Mouse (Mus musculus) G1E (cell line): ENCODE measurements around the gene Acap3. TPM values are rescaled to one million over a fixed set of nuclear protein-coding genes. Genes with fewer than 3 reads are reported as not detected.

Experiments used
- ATAC-seq: 2 replicates; pipeline ENCODE4 v1.8.0; 2016; ENCODE audit warnings: mild to moderate bottlenecking; ENCODE audit not compliant: insufficient number of reproducible peaks, poor library complexity, low FRiP score, severe bottlenecking; ENCODE audit errors: extremely low read depth
- DNase-seq: peaks from one replicate; pipeline ENCODE4 v3.0.0; 2012; ENCODE audit warnings: low spot score
- H3K27me3 ChIP-seq: 2 replicates; pipeline ENCODE4 v1.6.1; 2012; ENCODE audit warnings: mild to moderate bottlenecking, low read length, inconsistent platforms; ENCODE audit not compliant: insufficient read depth
- H3K36me3 ChIP-seq: replicated peaks from 2 replicates; pipeline ENCODE3; 2012; ENCODE audit warnings: mild to moderate bottlenecking, inconsistent platforms
- H3K4me1 ChIP-seq: 2 replicates; pipeline ENCODE4 v1.6.1; 2012; ENCODE audit warnings: low read depth, low read length, inconsistent platforms, mixed read lengths; ENCODE audit not compliant: insufficient read depth
- H3K4me3 ChIP-seq: 2 replicates; pipeline ENCODE4 v1.5.1; 2012; ENCODE audit warnings: low read depth, mild to moderate bottlenecking, inconsistent platforms, low read length, moderate library complexity, mixed read lengths
- H3K9me3 ChIP-seq: replicated peaks from 2 replicates; pipeline ENCODE4 v1.6.1; 2012; ENCODE audit warnings: inconsistent platforms
- CTCF ChIP-seq: IDR thresholded peaks from 2 replicates; pipeline ENCODE4 v1.5.1; 2012; ENCODE audit warnings: low read depth, low read length, inconsistent platforms, mixed read lengths
- GATA1 ChIP-seq: IDR thresholded peaks from 2 replicates; pipeline ENCODE4 v1.6.1; 2012; ENCODE audit warnings: borderline replicate concordance, low read length, inconsistent platforms, mixed read lengths
- GATA2 ChIP-seq: IDR thresholded peaks from 2 replicates; pipeline ENCODE4 v1.6.1; 2012; ENCODE audit warnings: low read depth, low read length, inconsistent platforms, borderline replicate concordance
- POLR2AphosphoS5 ChIP-seq: IDR thresholded peaks from 2 replicates; pipeline ENCODE4 v1.6.1; 2012; ENCODE audit warnings: low read depth, low read length, inconsistent platforms; ENCODE audit not compliant: insufficient replicate concordance
- TAL1 ChIP-seq: conservative IDR thresholded peaks from 2 replicates; pipeline ENCODE4 v1.6.1; 2012; ENCODE audit warnings: low read depth, low read length, inconsistent platforms, mixed read lengths
- polyA plus RNA-seq: library from polyadenylated mRNA; stranded (reverse); fragments of >175 nt; gene quantifications from 2 replicates; pipeline ENCODE4 v1.2.3, GENCODE M21; 2012
- total RNA-seq, 2 experiments: library from RNA; stranded (forward) in 1 of 2; stranded (reverse) in 1 of 2; fragments of 200-1000 nt in 1 of 2; fragments of >200 nt in 1 of 2; fragmentation: Nextera tagmentation in 1 of 2; gene quantifications; 2 replicates each; pipeline ENCODE4 v1.2.3; 2014 to 2017

Acap3 gene
- total and polyA plus RNA-seq, 3 experiments = 12.4 to 31.0 (median 19.9) TPM

DNA sequence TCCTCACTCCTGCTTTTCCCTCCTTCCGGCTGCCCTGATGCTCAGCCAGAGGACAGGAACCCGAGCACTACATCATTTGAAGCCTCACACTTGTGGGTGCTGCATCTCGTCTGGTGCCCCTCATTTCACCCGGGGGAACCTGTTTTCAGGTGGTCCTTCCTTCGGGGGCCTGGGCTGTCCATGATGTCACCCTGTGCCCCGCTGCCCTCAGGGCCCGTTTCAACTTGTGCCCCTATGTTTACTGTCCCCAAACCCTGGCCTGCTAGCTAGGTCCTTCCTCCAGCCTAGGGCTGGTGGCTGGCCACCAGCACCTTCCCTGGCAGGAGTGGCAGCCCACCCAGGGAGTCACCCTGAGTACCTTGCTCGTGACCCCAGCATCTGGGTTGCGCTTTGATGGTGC, 14.5 kb downstream of the Acap3 start:
- peaks cover 76% of the 10 kb centered on the region for H3K36me3 ChIP-seq
- H3K4me3 ChIP-seq = no peak overlapping the region
- H3K4me1 ChIP-seq = 0 out of 2 replicates have a peak, but pooled peaks cover 4% of the 10 kb centered on the region
- H3K27me3 ChIP-seq = peaks cover 11% of the 10 kb centered on the region
- no peak for TF ChIP-seq CTCF
- TF ChIP-seq GATA1 = no peak
- no peak for TF ChIP-seq TAL1
- no peak for TF ChIP-seq GATA2
- TF ChIP-seq POLR2AphosphoS5 = no peak
- no peak for DNase-seq
- no peak for ATAC-seq
- no peaks in the 10 kb centered on the region for H3K9me3 ChIP-seq

DNA sequence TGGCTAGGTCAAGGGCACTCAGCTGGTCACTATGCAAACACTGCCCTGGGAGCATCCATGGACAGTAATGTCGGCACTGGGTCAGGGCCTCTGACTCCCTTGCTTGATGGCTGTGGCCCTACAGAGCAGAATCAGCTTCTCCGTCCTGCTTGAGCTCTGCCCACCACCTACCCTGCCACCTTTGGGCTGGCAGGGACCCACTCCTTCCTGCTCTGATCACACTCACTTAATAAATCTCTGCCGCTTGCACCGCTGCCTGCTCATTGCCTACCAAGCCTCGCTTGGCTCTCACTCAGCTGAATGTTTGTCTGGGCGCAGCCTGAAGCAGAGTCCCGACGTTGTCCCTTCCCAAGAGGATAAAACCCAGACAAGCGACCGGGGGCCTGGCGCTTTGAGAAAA, 15.4 kb downstream of the Acap3 start:
- H3K4me3 ChIP-seq = no peak overlapping the region
- no peaks in the 10 kb centered on the region for H3K9me3 ChIP-seq
- H3K27me3 ChIP-seq = peaks cover 11% of the 10 kb centered on the region
- no peak for TF ChIP-seq GATA1
- H3K4me1 ChIP-seq = 0 out of 2 replicates have a peak, but pooled peaks cover 4% of the 10 kb centered on the region
- ATAC-seq = no peak
- peaks cover 67% of the 10 kb centered on the region for H3K36me3 ChIP-seq
- DNase-seq = no peak

DNA sequence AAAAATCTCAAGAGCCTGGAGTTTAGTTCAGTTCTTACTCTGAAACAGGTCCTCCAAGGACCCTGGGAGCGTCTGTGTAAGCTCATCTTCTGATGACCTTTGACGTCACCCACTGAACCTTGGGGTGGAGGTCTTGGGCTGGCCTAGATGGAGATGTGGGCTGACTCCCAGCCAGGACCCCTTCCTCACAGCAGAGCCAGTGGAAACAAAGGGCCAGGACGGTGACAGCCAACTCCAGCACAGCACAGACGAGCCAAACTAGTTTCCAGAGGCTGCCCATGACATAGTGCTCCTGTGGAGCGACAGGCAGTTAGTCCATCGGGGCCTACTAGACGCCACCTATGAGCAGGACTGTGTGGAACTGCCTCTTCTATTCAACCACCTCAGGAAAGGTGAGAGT, 16.7 kb downstream of the Acap3 start:
- TF ChIP-seq POLR2AphosphoS5 = no peak
- TF ChIP-seq GATA2 = no peak
- no peak for TF ChIP-seq CTCF
- TF ChIP-seq TAL1 = no peak
- no peak for TF ChIP-seq GATA1
- Histone ChIP-seq H3K9me3 (no peaks in the 10 kb centered on the region), H3K36me3 (peaks cover 54% of the 10 kb centered on the region), H3K4me3 (no peak overlapping the region), H3K27me3 (peaks cover 11% of the 10 kb centered on the region), H3K4me1 (0 out of 2 replicates have a peak, but pooled peaks cover 4% of the 10 kb centered on the region)
- ATAC-seq (no peak), DNase-seq (no peak)

DNA sequence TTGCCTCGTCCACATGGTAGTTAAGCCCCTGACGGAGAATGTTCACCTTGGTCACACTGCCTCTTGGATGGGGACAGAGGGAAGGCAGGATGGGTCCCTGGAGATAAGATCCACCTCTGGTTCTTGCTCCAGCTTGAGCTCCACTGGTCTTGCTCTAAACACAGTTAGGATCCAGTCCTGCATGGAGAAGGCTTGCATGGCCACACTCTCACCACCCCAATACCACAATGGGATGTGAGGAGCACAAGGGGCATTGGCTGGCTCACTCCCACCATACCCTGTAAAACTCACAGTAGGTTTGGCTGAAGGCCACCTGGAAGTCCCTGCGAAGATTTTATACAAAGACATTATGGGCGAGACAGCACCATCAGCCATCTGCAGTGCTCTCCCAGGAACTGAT, 17.1 kb downstream of the Acap3 start:
- H3K4me1 ChIP-seq = 0 out of 2 replicates have a peak, but pooled peaks cover 4% of the 10 kb centered on the region
- no peak for ATAC-seq
- TF ChIP-seq CTCF (no peak), POLR2AphosphoS5 (no peak), GATA2 (no peak)
- no peak for DNase-seq
- H3K4me3 ChIP-seq = no peak overlapping the region
- no peaks in the 10 kb centered on the region for H3K9me3 ChIP-seq
- H3K27me3 ChIP-seq = peaks cover 11% of the 10 kb centered on the region
- peaks cover 50% of the 10 kb centered on the region for H3K36me3 ChIP-seq

DNA sequence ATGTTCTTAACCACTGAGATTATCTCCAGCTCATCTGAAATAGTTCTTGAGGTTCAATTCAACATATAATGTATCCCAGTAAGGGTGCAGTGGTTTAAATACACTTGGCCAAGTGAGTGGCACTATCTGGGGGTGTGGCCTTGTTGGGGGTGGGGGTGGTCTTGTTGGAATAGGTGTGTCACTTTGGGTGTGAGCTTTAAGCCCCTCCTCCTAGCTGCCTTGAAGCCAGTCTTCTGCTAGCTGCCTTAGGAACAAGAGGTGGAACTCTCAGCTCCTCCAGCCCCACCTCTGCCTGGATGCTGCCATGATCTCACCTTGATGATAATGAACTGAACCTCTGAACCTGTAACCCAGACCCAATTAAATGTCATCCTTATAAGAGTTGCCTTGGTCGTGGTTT, 40.4 kb downstream of the Acap3 start:
- TF ChIP-seq GATA1 (no peak), TAL1 (no peak), GATA2 (no peak), CTCF (no peak), POLR2AphosphoS5 (no peak)
- Histone ChIP-seq H3K9me3 (no peaks in the 10 kb centered on the region), H3K27me3 (peaks cover 24% of the 10 kb centered on the region), H3K4me3 (no peak overlapping the region), H3K36me3 (no peaks in the 10 kb centered on the region), H3K4me1 (no peaks in the 10 kb centered on the region)
- no peak for DNase-seq
- ATAC-seq = no peak

DNA sequence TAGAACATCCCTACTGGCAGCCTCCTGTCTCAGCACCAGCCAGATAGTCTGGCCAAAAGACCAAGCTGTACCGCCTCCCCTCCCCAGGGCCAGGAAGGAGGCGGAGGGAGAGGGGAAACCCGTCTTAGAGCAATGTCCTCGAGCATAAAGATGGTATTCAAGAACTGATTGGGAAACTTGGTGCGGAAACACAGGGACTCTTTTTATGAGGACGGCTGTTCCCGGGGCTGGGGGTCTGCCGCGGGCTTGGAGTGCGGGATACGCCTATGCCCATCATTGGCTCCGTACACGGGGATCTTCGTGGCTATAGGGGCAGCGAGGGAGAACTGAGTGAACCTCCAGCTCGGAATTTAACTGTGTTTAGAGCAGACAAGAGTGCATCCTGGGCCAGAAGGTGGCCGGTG, 51.4 kb downstream of the Acap3 start:
- Histone ChIP-seq H3K36me3 (peaks cover 30% of the 10 kb centered on the region), H3K4me3 (peak overlapping the region; percentile 97)
- peak; percentile 9; the same call in 1 of the 2 replicates for ATAC-seq

DNA sequence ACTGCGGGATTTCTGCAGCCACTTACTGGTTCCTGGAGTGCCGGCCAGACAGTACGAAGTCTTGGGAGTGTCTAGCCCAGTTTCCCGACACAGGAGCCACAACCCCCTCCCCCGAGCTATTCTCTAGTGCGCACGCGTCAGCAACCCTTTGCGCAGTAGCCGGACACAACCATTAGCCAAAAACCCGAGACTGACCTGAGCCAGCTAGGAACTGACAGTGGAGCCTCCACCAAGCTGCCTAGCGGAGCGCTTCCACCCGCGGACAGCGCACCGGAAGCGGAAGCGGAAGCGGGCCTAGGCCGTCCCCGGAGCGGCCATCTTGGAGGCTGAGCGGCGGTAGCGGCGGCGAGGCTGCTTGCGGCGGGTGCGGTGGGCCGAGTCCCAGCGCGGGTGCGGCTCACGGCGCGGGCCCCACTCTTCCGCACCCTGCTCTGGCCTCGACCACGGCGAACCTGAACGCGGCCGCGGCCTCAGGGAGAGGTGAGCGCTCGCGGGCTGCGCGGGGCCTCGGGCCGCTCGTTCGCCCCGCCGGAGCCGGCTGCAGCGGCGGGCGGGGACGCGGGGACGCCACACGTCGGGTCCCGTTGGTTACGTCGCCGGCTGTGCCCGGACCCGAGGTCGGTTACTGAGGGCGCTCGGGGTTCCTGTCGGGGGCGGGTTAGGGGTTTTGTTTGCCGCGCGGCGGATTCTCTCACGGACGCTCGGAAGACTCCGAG, 52.1 kb downstream of the Acap3 start, which contains the start of gene Ube2j2:
Gene Ube2j2 (plus strand): TSS at position 298 of the 716 bp plus-strand sequence.
- Histone ChIP-seq H3K4me3 (peak within 1 kb of the TSS; percentile 97), H3K4me1 (peaks cover 42% of the 10 kb centered on the region), H3K9me3 (no peaks in the 10 kb centered on the region), H3K36me3 (peaks cover 36% of the 10 kb centered on the region), H3K27me3 (no peaks in the 10 kb centered on the region; the same call in 1 of the 2 replicates)
- DNase-seq (peak; percentile 80), ATAC-seq (peak; percentile 93)
- TF ChIP-seq CTCF = no peak
- no peak for TF ChIP-seq GATA2
- no peak for TF ChIP-seq POLR2AphosphoS5
- no peak for TF ChIP-seq GATA1

More for the DNA sequence above, 51.4 kb downstream of the Acap3 start:
- DNase-seq = no peak
- Histone ChIP-seq H3K9me3 (no peaks in the 10 kb centered on the region), H3K27me3 (no peaks in the 10 kb centered on the region; the same call in 1 of the 2 replicates), H3K4me1 (peaks cover 41% of the 10 kb centered on the region)
- TF ChIP-seq GATA2 = no peak
- no peak for TF ChIP-seq GATA1
- TF ChIP-seq TAL1 = no peak
- no peak for TF ChIP-seq CTCF
- no peak for TF ChIP-seq POLR2AphosphoS5
